Mouse (Mus musculus): Measurements from ENCODE around the gene Zbtb43. TPM values are rescaled to one million over a fixed set of nuclear protein-coding genes. Genes with fewer than 3 reads are reported as not detected.

Zbtb43 gene
- total and polyA plus RNA-seq, 3 experiments, result 8.5 to 10.9 (median 8.9) TPM

- H3K4me3 ChIP-seq (replicated peaks in 1 of 3; ENCODE audit: low read depth in 2 of 3, low read length in 2 of 3, poor library complexity in 1 of 3), result no peak overlapping the region
- H3K36me3 ChIP-seq (replicated peaks in 1 of 2; ENCODE audit: control insufficient read depth in 1 of 2, insufficient read depth in 1 of 2, low read length in 1 of 2), result peaks cover 25 to 86% of the 10 kb centered on the region in 2 experiments
- in situ Hi-C loops (cut with MboI; ENCODE audit: low pct_ligation_motif_present, low pct_unique_long_range_greater_than_20kb, low sequenced_read_pairs) (no loop called here), dilution Hi-C loops (cut with MboI; ENCODE audit: extremely low pct_ligation_motif_present, extremely low pct_unique_long_range_greater_than_20kb, low sequenced_read_pairs) (no loop called here)
- H3K4me1 ChIP-seq (ENCODE audit: control insufficient read depth in 1 of 2, insufficient read depth in 2 of 2), result peaks cover 0 to 20% of the 10 kb centered on the region in 2 experiments; a peak in 2 of 4 replicates
- DNase-seq (ENCODE audit: extremely low read depth), result no peak
- H3K9me3 ChIP-seq (replicated peaks; ENCODE audit: low read length), result no peaks in the 10 kb centered on the region
- no peak overlapping the region for H3K4me2 ChIP-seq (ENCODE audit: insufficient read depth, low read depth, poor library complexity, severe bottlenecking)
- peaks cover 4% of the 10 kb centered on the region for H3K79me2 ChIP-seq (replicated peaks; ENCODE audit: control insufficient read depth, extremely low read depth, insufficient read depth, poor library complexity, severe bottlenecking)
- no peak overlapping the region for H3K9ac ChIP-seq (ENCODE audit: insufficient read depth, low read depth)
- H3K27me3 ChIP-seq (replicated peaks), result no peaks in the 10 kb centered on the region
- TF ChIP-seq RCOR1 (conservative IDR thresholded peaks at IDR 0.05; ENCODE audit: low read depth, low read length), result no peak
- no peak for TF ChIP-seq MXI1 (IDR thresholded peaks at IDR 0.05; ENCODE audit: low read depth, low read length)
- no peak for TF ChIP-seq CHD1 (IDR thresholded peaks at IDR 0.05; ENCODE audit: low read depth, low read length)
- TF ChIP-seq MAFK (IDR thresholded peaks at IDR 0.05; ENCODE audit: insufficient replicate concordance, low read length), result no peak
- TF ChIP-seq ZKSCAN1 (IDR thresholded peaks at IDR 0.05; ENCODE audit: borderline replicate concordance, low read depth, low read length), result no peak
- TF ChIP-seq MEF2A (IDR thresholded peaks at IDR 0.05; ENCODE audit: borderline replicate concordance, low read depth, low read length), result no peak
- no peak for TF ChIP-seq EP300 (IDR thresholded peaks at IDR 0.05; ENCODE audit: low read length)
- TF ChIP-seq NELFE (IDR thresholded peaks at IDR 0.05; ENCODE audit: low read depth, low read length), result no peak
- no peak for TF ChIP-seq JUND (conservative IDR thresholded peaks at IDR 0.05; ENCODE audit: low read depth, low read length)
- no peak for TF ChIP-seq USF2 (conservative IDR thresholded peaks at IDR 0.05; ENCODE audit: low read depth, low read length)
- no peak for TF ChIP-seq NRF1 (IDR thresholded peaks at IDR 0.05; ENCODE audit: low read depth, low read length)
- no peak for TF ChIP-seq ETS1 (conservative IDR thresholded peaks at IDR 0.05; ENCODE audit: low read depth, low read length)
- H3K27ac ChIP-seq (ENCODE audit: insufficient read depth, low read depth), result no peak overlapping the region
These were observed 7.3 kb downstream of the Zbtb43 start for GRCm38 (mm10) chr2:33461066-33461465.

- no peak overlapping the region for H3K4me2 ChIP-seq (ENCODE audit: insufficient read depth, low read depth, poor library complexity, severe bottlenecking)
- no peak overlapping the region for H3K4me3 ChIP-seq (replicated peaks in 1 of 3; ENCODE audit: low read depth in 2 of 3, low read length in 2 of 3, poor library complexity in 1 of 3)
- no peaks in the 10 kb centered on the region for H3K27me3 ChIP-seq (replicated peaks)
- TF ChIP-seq MXI1 (IDR thresholded peaks at IDR 0.05; ENCODE audit: low read depth, low read length) (no peak), POLR2A (IDR thresholded peaks at IDR 0.05; ENCODE audit: low read depth, low read length) (no peak), NELFE (IDR thresholded peaks at IDR 0.05; ENCODE audit: low read depth, low read length) (no peak), NRF1 (IDR thresholded peaks at IDR 0.05; ENCODE audit: low read depth, low read length) (no peak), USF2 (conservative IDR thresholded peaks at IDR 0.05; ENCODE audit: low read depth, low read length) (no peak), PAX5 (IDR thresholded peaks at IDR 0.05; ENCODE audit: low read length) (no peak), RCOR1 (conservative IDR thresholded peaks at IDR 0.05; ENCODE audit: low read depth, low read length) (no peak), SIN3A (IDR thresholded peaks at IDR 0.05; ENCODE audit: low read length) (no peak), TCF12 (IDR thresholded peaks at IDR 0.05; ENCODE audit: low read depth, low read length) (no peak), JUN (IDR thresholded peaks at IDR 0.05; ENCODE audit: insufficient read depth, low read depth, low read length) (no peak)
- DNase-seq (ENCODE audit: extremely low read depth), result no peak
- no peaks in the 10 kb centered on the region for H3K9me3 ChIP-seq (replicated peaks; ENCODE audit: low read length)
- no peaks in the 10 kb centered on the region; the same call in 1 of the 2 replicates for H3K79me2 ChIP-seq (replicated peaks; ENCODE audit: control insufficient read depth, extremely low read depth, insufficient read depth, poor library complexity, severe bottlenecking)
- dilution Hi-C loops (cut with MboI; ENCODE audit: extremely low pct_ligation_motif_present, extremely low pct_unique_long_range_greater_than_20kb, low sequenced_read_pairs), result no loop called here
- H3K4me1 ChIP-seq (ENCODE audit: control insufficient read depth in 1 of 2, insufficient read depth in 2 of 2), result peaks cover 0 to 8% of the 10 kb centered on the region in 2 experiments; a peak in 2 of 4 replicates
- H3K36me3 ChIP-seq (replicated peaks in 1 of 2; ENCODE audit: control insufficient read depth in 1 of 2, insufficient read depth in 1 of 2, low read length in 1 of 2), result peaks cover 30 to 87% of the 10 kb centered on the region in 2 experiments
- in situ Hi-C loops (cut with MboI; ENCODE audit: low pct_ligation_motif_present, low pct_unique_long_range_greater_than_20kb, low sequenced_read_pairs), result no loop called here
- no peak overlapping the region for H3K27ac ChIP-seq (ENCODE audit: insufficient read depth, low read depth)
- H3K9ac ChIP-seq (ENCODE audit: insufficient read depth, low read depth), result no peak overlapping the region
These were observed 8.7 kb downstream of the Zbtb43 start for GRCm38 (mm10) chr2:33459660-33460059.
